Mouse (Mus musculus): ENCODE data around the gene Rasgef1b.

DNA sequence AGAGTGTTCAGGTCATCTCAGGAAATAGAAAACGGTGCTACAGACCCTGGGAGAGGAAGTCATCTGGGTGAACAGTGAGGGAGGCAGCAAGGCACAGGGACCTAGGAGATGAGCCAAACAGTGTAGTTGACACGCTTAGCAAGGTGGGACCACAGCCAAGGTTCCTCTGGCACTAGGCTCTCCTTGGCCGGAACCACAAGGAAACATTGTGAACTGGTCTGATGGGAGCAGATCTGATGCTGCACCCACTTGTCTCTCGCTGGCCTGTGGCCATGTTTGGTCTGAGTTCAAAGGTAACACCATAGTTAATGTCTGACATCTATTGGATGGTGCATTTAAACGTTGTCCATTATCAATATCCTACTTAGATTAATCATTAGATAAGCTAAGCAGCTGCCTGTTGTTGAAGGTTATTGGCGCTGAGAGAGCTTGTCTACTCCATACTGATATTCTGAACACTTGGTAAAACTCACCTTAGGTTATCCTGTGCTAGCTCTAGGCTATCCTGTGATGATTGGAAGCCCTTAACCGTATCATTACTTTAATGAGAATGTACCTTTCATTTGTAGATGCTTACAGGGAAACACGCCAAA is 380.5 kb downstream of the Rasgef1b start:
- TF ChIP-seq POLR2A (IDR thresholded peaks at IDR 0.05; ENCODE audit: low read depth, low read length) (no peak), CTCF (conservative IDR thresholded peaks at IDR 0.05; ENCODE audit: insufficient read depth, insufficient read length, low read depth, low read length) (no peak)
